Mouse (Mus musculus): Measurements from ENCODE around the gene Smagp.

Smagp gene

DNA sequence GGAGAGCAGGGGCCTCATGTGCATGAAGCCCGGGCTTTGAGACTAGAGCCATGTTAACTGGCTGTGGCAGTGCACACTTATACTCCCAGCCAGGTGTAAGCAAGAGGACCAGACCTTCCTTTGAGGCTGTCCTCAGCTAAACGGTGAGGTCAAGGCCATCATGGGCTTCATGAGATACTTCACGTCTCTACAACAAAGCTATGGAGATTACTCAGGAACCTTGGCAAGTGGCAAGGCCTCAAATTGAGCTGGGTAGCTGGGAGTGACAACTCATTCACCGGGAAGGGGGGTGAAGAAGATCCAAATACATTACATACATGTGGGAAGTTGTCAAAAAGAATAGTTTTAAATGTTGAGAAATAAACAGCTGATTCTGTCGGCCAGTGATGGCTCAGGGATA, 24.1 kb upstream of the Smagp start:
- no peak overlapping the region for H3K4me3 ChIP-seq (replicated peaks; ENCODE audit: low read length)
- H3K9me3 ChIP-seq (ENCODE audit: low read length), result no peaks in the 10 kb centered on the region
- H3K27me3 ChIP-seq (ENCODE audit: insufficient read depth, low read length), result peaks cover 4% of the 10 kb centered on the region; the same call in 1 of the 2 replicates
- H3K4me1 ChIP-seq (replicated peaks; ENCODE audit: low read depth, low read length), result peaks cover 57% of the 10 kb centered on the region
- peaks cover 11% of the 10 kb centered on the region for H3K36me3 ChIP-seq (ENCODE audit: insufficient read depth, low read length)
- no peak for TF ChIP-seq CTCF (conservative IDR thresholded peaks at IDR 0.05; ENCODE audit: low read length)
- no peak for TF ChIP-seq POU5F1 (IDR thresholded peaks at IDR 0.05; ENCODE audit: borderline replicate concordance, low read length)
- no peak for TF ChIP-seq NANOG (IDR thresholded peaks at IDR 0.05; ENCODE audit: borderline replicate concordance, low read length)

DNA sequence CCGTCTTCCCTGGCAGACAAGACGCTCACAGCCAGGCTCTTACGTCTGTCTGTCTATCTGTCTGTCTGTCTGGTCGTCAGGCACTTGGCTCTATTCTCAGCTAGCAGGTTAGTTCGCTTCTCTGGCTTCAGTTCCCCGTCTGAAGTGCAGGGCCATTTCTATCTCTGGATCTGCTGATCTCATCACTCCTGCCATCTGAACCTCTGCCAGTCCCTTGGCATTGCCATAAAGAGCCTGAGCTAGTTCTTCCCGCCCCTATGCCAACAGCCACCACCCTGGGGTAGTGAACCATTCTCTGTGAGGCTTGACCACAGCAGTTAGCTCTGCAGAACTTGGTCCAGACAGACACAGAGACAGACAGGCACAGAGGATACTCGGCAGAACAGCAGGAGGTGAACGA, 23.6 kb upstream of the Smagp start:
- TF ChIP-seq NANOG (IDR thresholded peaks at IDR 0.05; ENCODE audit: borderline replicate concordance, low read length) (no peak), CTCF (conservative IDR thresholded peaks at IDR 0.05; ENCODE audit: low read length) (no peak)
- Histone ChIP-seq H3K4me3 (replicated peaks; ENCODE audit: low read length) (no peak overlapping the region), H3K9me3 (ENCODE audit: low read length) (no peaks in the 10 kb centered on the region), H3K27me3 (ENCODE audit: insufficient read depth, low read length) (peaks cover 4% of the 10 kb centered on the region; the same call in 1 of the 2 replicates), H3K36me3 (ENCODE audit: insufficient read depth, low read length) (peaks cover 11% of the 10 kb centered on the region), H3K4me1 (replicated peaks; ENCODE audit: low read depth, low read length) (peaks cover 52% of the 10 kb centered on the region)

DNA sequence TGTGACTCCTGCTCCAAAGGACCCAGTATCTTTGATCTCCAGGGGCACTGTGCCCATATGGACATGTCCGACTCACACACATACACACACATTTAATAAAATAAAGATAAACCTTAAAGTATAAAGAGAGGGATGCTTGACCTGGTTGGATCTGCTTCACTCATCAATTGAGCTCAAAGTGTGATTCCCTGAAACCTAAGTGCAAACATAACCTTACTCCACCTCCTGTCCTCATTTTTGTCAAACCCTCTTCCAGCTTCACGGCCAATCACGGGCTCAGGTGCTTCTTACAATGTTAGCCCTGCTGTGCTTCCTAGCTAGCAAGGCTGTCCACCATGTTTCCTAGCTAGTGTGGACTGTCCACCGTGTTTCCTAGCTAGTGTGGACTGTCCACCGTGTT, 18.5 kb upstream of the Smagp start:
- Histone ChIP-seq H3K27me3 (ENCODE audit: insufficient read depth, low read length) (peaks cover 4% of the 10 kb centered on the region; the same call in 1 of the 2 replicates), H3K4me1 (replicated peaks; ENCODE audit: low read depth, low read length) (peaks cover 9% of the 10 kb centered on the region), H3K36me3 (ENCODE audit: insufficient read depth, low read length) (peaks cover 16% of the 10 kb centered on the region), H3K9me3 (ENCODE audit: low read length) (no peaks in the 10 kb centered on the region), H3K4me3 (replicated peaks; ENCODE audit: low read length) (no peak overlapping the region)
- TF ChIP-seq POU5F1 (IDR thresholded peaks at IDR 0.05; ENCODE audit: borderline replicate concordance, low read length) (no peak), CTCF (conservative IDR thresholded peaks at IDR 0.05; ENCODE audit: low read length) (no peak), NANOG (IDR thresholded peaks at IDR 0.05; ENCODE audit: borderline replicate concordance, low read length) (no peak)

DNA sequence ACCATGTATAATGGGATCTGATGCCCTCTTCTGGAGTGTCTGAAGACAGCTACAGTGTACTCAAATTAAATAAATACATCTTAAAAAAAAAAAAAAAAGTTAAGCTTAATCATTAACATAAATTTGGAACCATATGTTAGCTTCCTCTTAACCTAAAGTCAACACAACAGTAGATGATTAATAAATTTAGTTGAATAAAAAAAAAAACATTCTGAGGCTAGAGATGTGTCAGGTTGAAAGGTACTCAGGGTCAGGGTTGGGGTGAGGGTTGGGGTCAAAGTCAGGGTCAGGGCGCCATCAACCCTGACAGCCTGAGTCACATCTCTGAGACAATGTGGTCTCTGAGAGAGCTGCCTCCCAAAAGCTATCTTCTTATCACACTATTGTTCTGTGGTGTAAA, 17.5 kb upstream of the Smagp start:
- H3K36me3 ChIP-seq (ENCODE audit: insufficient read depth, low read length), result peaks cover 16% of the 10 kb centered on the region
- H3K9me3 ChIP-seq (ENCODE audit: low read length), result no peaks in the 10 kb centered on the region
- TF ChIP-seq NANOG (IDR thresholded peaks at IDR 0.05; ENCODE audit: borderline replicate concordance, low read length) (no peak), POU5F1 (IDR thresholded peaks at IDR 0.05; ENCODE audit: borderline replicate concordance, low read length) (no peak), CTCF (conservative IDR thresholded peaks at IDR 0.05; ENCODE audit: low read length) (no peak)
- peaks cover 17% of the 10 kb centered on the region for H3K4me1 ChIP-seq (replicated peaks; ENCODE audit: low read depth, low read length)
- H3K4me3 ChIP-seq (replicated peaks; ENCODE audit: low read length), result no peak overlapping the region
- peaks cover 4% of the 10 kb centered on the region; the same call in 1 of the 2 replicates for H3K27me3 ChIP-seq (ENCODE audit: insufficient read depth, low read length)

DNA sequence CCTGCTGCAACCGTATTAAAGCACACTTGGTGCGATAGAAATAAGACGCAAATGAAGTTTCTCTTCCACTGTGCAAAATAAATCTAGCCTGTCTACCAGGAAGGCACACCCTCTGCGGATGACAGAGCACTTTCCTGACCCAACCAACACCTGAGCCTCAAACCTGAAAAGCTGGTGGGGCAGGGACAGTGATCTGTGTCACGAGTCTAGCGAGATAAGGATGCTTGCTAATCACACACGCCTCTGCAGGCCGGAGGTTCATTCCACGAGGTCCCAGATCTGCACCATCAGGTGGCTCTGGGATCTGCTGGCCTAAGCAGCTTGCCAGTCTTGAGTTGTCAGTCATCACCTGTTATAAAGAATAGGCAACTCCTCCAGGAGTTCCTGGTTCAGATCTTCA, 14.9 kb upstream of the Smagp start:
- Histone ChIP-seq H3K4me3 (replicated peaks; ENCODE audit: low read length) (no peak overlapping the region), H3K4me1 (replicated peaks; ENCODE audit: low read depth, low read length) (peaks cover 21% of the 10 kb centered on the region), H3K36me3 (ENCODE audit: insufficient read depth, low read length) (peaks cover 12% of the 10 kb centered on the region), H3K27me3 (ENCODE audit: insufficient read depth, low read length) (no peaks in the 10 kb centered on the region; the same call in 1 of the 2 replicates), H3K9me3 (ENCODE audit: low read length) (no peaks in the 10 kb centered on the region)
- TF ChIP-seq NANOG (IDR thresholded peaks at IDR 0.05; ENCODE audit: borderline replicate concordance, low read length) (no peak), CTCF (conservative IDR thresholded peaks at IDR 0.05; ENCODE audit: low read length) (no peak), POU5F1 (IDR thresholded peaks at IDR 0.05; ENCODE audit: borderline replicate concordance, low read length) (no peak)

DNA sequence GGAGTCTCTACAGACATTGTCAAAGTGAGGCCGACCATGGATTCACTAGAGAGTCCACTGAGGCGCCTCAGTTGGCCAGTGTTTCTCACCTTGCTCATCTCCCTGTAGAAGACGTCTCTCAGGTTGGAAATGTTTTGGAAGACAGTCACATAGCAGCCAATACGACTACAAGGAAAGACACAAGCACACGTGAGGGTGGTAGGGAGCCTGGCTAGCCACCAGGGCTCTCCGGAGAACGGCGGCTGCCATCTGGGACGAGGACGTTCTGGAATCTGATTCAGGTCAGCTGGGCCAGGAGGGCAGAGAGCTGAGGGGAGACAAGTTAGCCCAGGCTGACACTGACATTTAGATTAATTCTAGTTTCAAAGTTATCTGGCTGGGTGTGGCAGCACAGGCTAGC, 13.4 kb upstream of the Smagp start:
- TF ChIP-seq CTCF (conservative IDR thresholded peaks at IDR 0.05; ENCODE audit: low read length), result no peak
- no peak for TF ChIP-seq NANOG (IDR thresholded peaks at IDR 0.05; ENCODE audit: borderline replicate concordance, low read length)
- no peak for TF ChIP-seq POU5F1 (IDR thresholded peaks at IDR 0.05; ENCODE audit: borderline replicate concordance, low read length)
- no peak overlapping the region for H3K4me3 ChIP-seq (replicated peaks; ENCODE audit: low read length)

DNA sequence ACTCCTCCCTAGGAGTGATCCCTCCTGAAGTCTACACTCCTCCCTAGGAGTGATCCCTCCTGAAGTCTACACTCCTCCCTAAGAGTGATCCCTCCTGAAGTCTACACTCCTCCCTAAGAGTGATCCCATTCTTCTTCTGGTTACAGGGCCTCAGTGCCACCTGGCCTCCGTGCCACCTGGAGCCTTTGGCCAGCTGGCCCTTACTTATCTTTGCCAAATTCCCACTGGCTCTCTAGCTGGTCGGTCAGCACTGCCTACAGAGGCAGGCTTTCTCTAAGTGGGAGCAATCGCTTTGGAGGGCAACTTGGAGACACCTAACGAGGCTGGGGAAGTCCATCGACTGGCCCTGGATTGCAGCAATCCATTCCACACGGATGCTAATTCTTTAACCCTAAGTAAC, 9.4 kb upstream of the Smagp start:
- Histone ChIP-seq H3K4me3 (replicated peaks; ENCODE audit: low read length) (no peak overlapping the region), H3K4me1 (replicated peaks; ENCODE audit: low read depth, low read length) (peaks cover 38% of the 10 kb centered on the region), H3K27me3 (ENCODE audit: insufficient read depth, low read length) (no peaks in the 10 kb centered on the region), H3K9me3 (ENCODE audit: low read length) (no peaks in the 10 kb centered on the region), H3K36me3 (ENCODE audit: insufficient read depth, low read length) (peaks cover 8% of the 10 kb centered on the region; the same call in 1 of the 2 replicates)
- TF ChIP-seq NANOG (IDR thresholded peaks at IDR 0.05; ENCODE audit: borderline replicate concordance, low read length) (no peak), CTCF (conservative IDR thresholded peaks at IDR 0.05; ENCODE audit: low read length) (no peak), POU5F1 (IDR thresholded peaks at IDR 0.05; ENCODE audit: borderline replicate concordance, low read length) (no peak)

More for the DNA sequence above, 13.4 kb upstream of the Smagp start:
- peaks cover 5% of the 10 kb centered on the region; the same call in 1 of the 2 replicates for H3K36me3 ChIP-seq (ENCODE audit: insufficient read depth, low read length)
- H3K9me3 ChIP-seq (ENCODE audit: low read length), result no peaks in the 10 kb centered on the region
- H3K4me1 ChIP-seq (replicated peaks; ENCODE audit: low read depth, low read length), result peaks cover 23% of the 10 kb centered on the region
- H3K27me3 ChIP-seq (ENCODE audit: insufficient read depth, low read length), result no peaks in the 10 kb centered on the region

DNA sequence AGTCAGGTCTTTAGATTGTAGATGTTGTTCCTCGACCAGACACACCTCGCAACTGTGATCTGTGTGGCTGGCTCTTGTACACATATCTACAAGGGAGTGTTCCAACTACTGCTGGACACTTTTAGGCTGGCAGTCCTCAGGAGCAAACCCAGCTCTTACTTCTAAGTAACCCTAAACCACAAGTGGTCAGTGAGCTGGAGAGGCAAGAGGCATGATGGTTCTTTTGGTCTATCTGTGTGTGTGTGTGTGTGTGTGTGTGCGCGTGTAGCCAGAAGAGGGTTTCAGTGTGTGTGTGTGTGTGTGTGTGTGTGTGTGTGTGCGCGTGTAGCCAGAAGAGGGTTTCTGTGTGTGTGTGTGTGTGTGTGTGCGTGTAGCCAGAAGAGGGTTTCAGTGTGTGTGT, 5.7 kb upstream of the Smagp start:
- peaks cover 49% of the 10 kb centered on the region for H3K4me1 ChIP-seq (replicated peaks; ENCODE audit: low read depth, low read length)
- no peaks in the 10 kb centered on the region for H3K9me3 ChIP-seq (ENCODE audit: low read length)
- no peaks in the 10 kb centered on the region for H3K27me3 ChIP-seq (ENCODE audit: insufficient read depth, low read length)
- TF ChIP-seq CTCF (conservative IDR thresholded peaks at IDR 0.05; ENCODE audit: low read length) (no peak), POU5F1 (IDR thresholded peaks at IDR 0.05; ENCODE audit: borderline replicate concordance, low read length) (no peak), NANOG (IDR thresholded peaks at IDR 0.05; ENCODE audit: borderline replicate concordance, low read length) (no peak)
- H3K36me3 ChIP-seq (ENCODE audit: insufficient read depth, low read length), result peaks cover 8% of the 10 kb centered on the region; the same call in 1 of the 2 replicates
- no peak overlapping the region for H3K4me3 ChIP-seq (replicated peaks; ENCODE audit: low read length)

DNA sequence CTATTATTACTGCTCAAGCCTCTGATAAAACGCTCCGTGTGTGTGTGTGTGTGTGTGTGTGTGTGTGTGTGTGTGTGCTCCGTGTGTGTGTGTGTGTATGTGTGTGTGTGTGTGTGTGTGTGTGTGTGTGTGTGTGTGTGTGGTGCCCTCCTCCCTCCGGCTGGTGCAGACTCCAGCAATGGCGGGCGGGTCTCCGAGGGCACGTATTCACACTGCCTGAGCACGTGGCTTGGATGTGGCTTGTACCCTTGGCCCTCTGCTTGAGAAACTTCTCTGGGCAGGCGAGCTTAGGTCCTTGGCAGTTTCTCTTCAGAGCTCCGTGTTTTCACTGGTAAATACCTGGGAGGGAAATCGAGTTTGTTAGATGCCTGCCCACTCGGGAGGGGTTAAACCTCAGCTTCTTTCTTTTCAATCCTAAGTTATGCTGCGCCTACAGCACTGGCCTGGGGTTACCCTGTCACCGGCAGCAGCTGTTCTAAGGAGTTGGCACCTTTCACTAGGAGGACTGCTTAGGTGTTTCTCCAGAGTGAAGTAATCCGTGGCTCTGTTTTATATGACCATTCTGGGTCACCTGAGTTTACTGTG, 4.6 kb upstream of the Smagp start:
- no peaks in the 10 kb centered on the region for H3K27me3 ChIP-seq (ENCODE audit: insufficient read depth, low read length)
- H3K36me3 ChIP-seq (ENCODE audit: insufficient read depth, low read length), result peaks cover 8% of the 10 kb centered on the region; the same call in 1 of the 2 replicates
- H3K9me3 ChIP-seq (ENCODE audit: low read length), result no peaks in the 10 kb centered on the region
- H3K4me3 ChIP-seq (replicated peaks; ENCODE audit: low read length), result no peak overlapping the region
- peaks cover 54% of the 10 kb centered on the region for H3K4me1 ChIP-seq (replicated peaks; ENCODE audit: low read depth, low read length)
- TF ChIP-seq NANOG (IDR thresholded peaks at IDR 0.05; ENCODE audit: borderline replicate concordance, low read length), result no peak
- TF ChIP-seq POU5F1 (IDR thresholded peaks at IDR 0.05; ENCODE audit: borderline replicate concordance, low read length), result no peak
- TF ChIP-seq CTCF (conservative IDR thresholded peaks at IDR 0.05; ENCODE audit: low read length), result no peak
